Mouse (Mus musculus) bone marrow macrophage, adult 2 months (primary cell): ENCODE measurements at regions not wholly inside any gene's neighbourhood (a gene's known extent, or its start where the extent isn't known, plus 50 kb on each side); places are given as distances from the start of the nearest gene placed in this dataset.

Source experiments
- CTCF ChIP-seq: IDR thresholded peaks from 2 replicates; pipeline ENCODE4 v1.5.1; 2012; ENCODE audit warnings: low read depth, mild to moderate bottlenecking, low read length, moderate library complexity
- POLR2A ChIP-seq: IDR thresholded peaks from 2 replicates; pipeline ENCODE4 v1.6.1; 2012; ENCODE audit warnings: mild to moderate bottlenecking, low read depth, low read length, borderline replicate concordance

DNA sequence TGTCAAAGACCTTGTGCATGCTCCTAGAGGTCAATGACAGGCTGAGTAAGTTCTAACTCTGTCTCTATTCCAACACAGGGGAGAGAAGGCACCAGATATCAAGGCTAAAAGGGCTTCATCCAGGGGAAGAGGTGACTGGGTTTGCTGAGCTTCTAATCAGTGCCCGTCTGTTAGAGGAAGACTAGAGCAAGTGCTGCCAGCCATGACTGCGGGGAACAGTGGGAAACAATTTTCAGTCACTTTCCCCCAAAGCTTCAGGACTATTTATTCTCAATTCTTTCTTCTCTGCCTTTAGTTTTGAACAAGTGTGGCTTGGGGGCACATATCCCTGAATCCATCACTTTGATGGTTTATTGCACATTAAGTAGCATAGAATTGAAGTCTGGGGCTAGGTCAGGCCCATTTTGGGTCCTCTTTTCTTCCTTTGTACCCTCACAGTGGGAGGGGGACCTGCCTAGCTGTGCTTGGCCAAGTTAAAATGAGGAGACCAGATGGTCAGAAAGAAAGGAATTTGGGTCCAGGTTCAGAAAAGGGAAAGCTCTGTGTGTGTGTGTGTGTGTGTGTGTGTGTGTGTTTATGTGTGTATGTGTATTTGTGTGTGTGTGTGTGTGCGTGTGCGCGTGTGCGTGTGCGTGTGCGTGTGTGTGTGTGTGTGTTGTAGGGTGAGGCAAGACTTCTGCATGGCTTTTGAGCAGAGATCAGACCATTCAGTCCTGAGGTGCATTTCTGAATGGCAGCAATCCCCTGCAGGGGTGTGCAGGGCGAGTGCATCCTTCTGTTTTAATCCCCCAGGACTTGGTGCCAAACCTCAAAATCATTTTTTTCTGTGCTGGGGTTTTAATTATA is 337.2 kb downstream of the 1500009L16Rik start:
- no peak for TF ChIP-seq POLR2A
- TF ChIP-seq CTCF = no peak
